Mouse (Mus musculus) midbrain, embryonic 13.5 days (tissue): ENCODE results near the gene Adrm1. TPM values are rescaled to one million over a fixed set of nuclear protein-coding genes. Genes with fewer than 3 reads are reported as not detected.

Experiments used
- ATAC-seq: fragments of 200-750 bp; cut with Nextera tagmentation; 2 replicates; pipeline ENCODE4 v1.8.0; 2017; ENCODE audit warnings: mild to moderate bottlenecking, moderate TSS enrichment, moderate library complexity
- H3K27ac ChIP-seq: fragments of 300-500 bp; sonication (generic); 2 replicates; pipeline ENCODE4 v1.5.1; 2015; ENCODE audit warnings: inconsistent platforms, mild to moderate bottlenecking, moderate library complexity
- H3K27me3 ChIP-seq: fragments of 300-500 bp; sonication (generic); 2 replicates; pipeline ENCODE4 v1.6.1; 2015; ENCODE audit warnings: mild to moderate bottlenecking, inconsistent platforms
- H3K36me3 ChIP-seq: fragments of 300-500 bp; sonication (generic); 2 replicates; pipeline ENCODE4 v1.6.1; 2015; ENCODE audit warnings: mild to moderate bottlenecking, inconsistent platforms
- H3K4me1 ChIP-seq: fragments of 300-500 bp; sonication (generic); replicated peaks from 2 replicates; pipeline ENCODE4 v1.6.1; 2015; ENCODE audit warnings: inconsistent platforms
- H3K4me2 ChIP-seq: fragments of 300-500 bp; sonication (generic); replicated peaks from 2 replicates; pipeline ENCODE4 v1.6.1; 2015; ENCODE audit warnings: moderate library complexity, mild to moderate bottlenecking, inconsistent platforms
- H3K4me3 ChIP-seq: fragments of 300-500 bp; sonication (generic); replicated peaks from 2 replicates; pipeline ENCODE4 v1.5.1; 2015; ENCODE audit warnings: mild to moderate bottlenecking, inconsistent platforms
- H3K9ac ChIP-seq: fragments of 300-500 bp; sonication (generic); replicated peaks from 2 replicates; pipeline ENCODE4 v1.6.1; 2015; ENCODE audit warnings: mild to moderate bottlenecking, inconsistent platforms
- H3K9me3 ChIP-seq: fragments of 300-500 bp; sonication (generic); 2 replicates; pipeline ENCODE4 v1.6.1; 2016; ENCODE audit warnings: mild to moderate bottlenecking, inconsistent platforms
- WGBS: fragments of 180-500 bp; shearing (Covaris S2); methylation state at CpG from one replicate; pipeline ENCODE4 v1.1.7; 2015; 5-methylcytosine and 5-hydroxymethylcytosine counted together
- polyA plus RNA-seq: library from polyadenylated mRNA; unstranded; fragments of >200 nt; fragmentation: Nextera tagmentation; extraction: Ambion mirVana; gene quantifications from 2 replicates; pipeline ENCODE4 v1.2.1, GENCODE M21; 2015

Adrm1 gene
- polyA plus RNA-seq: 213 TPM in 2 replicates

- Histone ChIP-seq H3K36me3 (peaks cover 33% of the 10 kb centered on the region), H3K27ac (peak within 1 kb of the TSS; percentile 94), H3K4me1 (peaks cover 27% of the 10 kb centered on the region), H3K4me2 (peak within 1 kb of the TSS; percentile 100), H3K9me3 (no peaks in the 10 kb centered on the region), H3K4me3 (peak within 1 kb of the TSS; percentile 96), H3K9ac (peak within 1 kb of the TSS; percentile 97), H3K27me3 (no peaks in the 10 kb centered on the region)
- WGBS: 6% methylated on average over 41 of the region's 41 CpGs
- peak; percentile 99 for ATAC-seq
These were observed at the start of gene Adrm1 for GRCm38 (mm10) chr2:180170806-180171521. TSS of gene Adrm1 (plus strand) at chr2:180171485.

GRCm38 (mm10) chr2:180124192-180124591 is 47.1 kb upstream of the Adrm1 start:
- Histone ChIP-seq H3K27me3 (no peaks in the 10 kb centered on the region), H3K9me3 (no peaks in the 10 kb centered on the region), H3K36me3 (peaks cover 7% of the 10 kb centered on the region; the same call in 1 of the 2 replicates), H3K9ac (no peak overlapping the region), H3K4me3 (no peak overlapping the region), H3K27ac (no peak overlapping the region), H3K4me1 (peaks cover 44% of the 10 kb centered on the region), H3K4me2 (no peak overlapping the region)
- WGBS: 90% methylated on average over 2 of the region's 2 CpGs
- ATAC-seq: no peak

GRCm38 (mm10) chr2:180126195-180126594 is 45.1 kb upstream of the Adrm1 start:
- Histone ChIP-seq H3K9me3 (no peaks in the 10 kb centered on the region), H3K9ac (no peak overlapping the region), H3K4me2 (no peak overlapping the region), H3K4me1 (peaks cover 29% of the 10 kb centered on the region), H3K36me3 (peaks cover 7% of the 10 kb centered on the region; the same call in 1 of the 2 replicates), H3K27me3 (no peaks in the 10 kb centered on the region), H3K4me3 (no peak overlapping the region), H3K27ac (no peak overlapping the region)
- no peak for ATAC-seq
- 7% methylated on average over 4 of the region's 4 CpGs for WGBS

GRCm38 (mm10) chr2:180127675-180128074 is 43.6 kb upstream of the Adrm1 start:
- H3K36me3 ChIP-seq: peaks cover 7% of the 10 kb centered on the region; the same call in 1 of the 2 replicates
- no peak for ATAC-seq
- H3K4me1 ChIP-seq: peaks cover 29% of the 10 kb centered on the region
- H3K9ac ChIP-seq: no peak overlapping the region
- H3K9me3 ChIP-seq: no peaks in the 10 kb centered on the region
- 80% methylated on average over 1 of the region's 1 CpGs for WGBS
- H3K27me3 ChIP-seq: no peaks in the 10 kb centered on the region
- no peak overlapping the region for H3K27ac ChIP-seq
- H3K4me2 ChIP-seq: no peak overlapping the region
- no peak overlapping the region for H3K4me3 ChIP-seq

- no peak overlapping the region for H3K9ac ChIP-seq
- H3K4me1 ChIP-seq: no peaks in the 10 kb centered on the region
- peaks cover 6% of the 10 kb centered on the region for H3K36me3 ChIP-seq
- H3K27ac ChIP-seq: no peak overlapping the region
- H3K4me2 ChIP-seq: no peak overlapping the region
- 98% methylated on average over 4 of the region's 4 CpGs for WGBS
- H3K27me3 ChIP-seq: no peaks in the 10 kb centered on the region
- no peak overlapping the region for H3K4me3 ChIP-seq
- no peaks in the 10 kb centered on the region for H3K9me3 ChIP-seq
- ATAC-seq: no peak
These were observed 38.1 kb upstream of the Adrm1 start for GRCm38 (mm10) chr2:180133231-180133630.

GRCm38 (mm10) chr2:180133911-180134310 is 37.4 kb upstream of the Adrm1 start:
- H3K27me3 ChIP-seq: no peaks in the 10 kb centered on the region
- no peak overlapping the region for H3K4me2 ChIP-seq
- H3K36me3 ChIP-seq: peaks cover 13% of the 10 kb centered on the region
- 91% methylated on average over 3 of the region's 3 CpGs for WGBS
- no peak overlapping the region for H3K27ac ChIP-seq
- no peak overlapping the region for H3K9ac ChIP-seq
- no peaks in the 10 kb centered on the region for H3K9me3 ChIP-seq
- H3K4me3 ChIP-seq: no peak overlapping the region
- no peaks in the 10 kb centered on the region for H3K4me1 ChIP-seq
- ATAC-seq: no peak

- no peaks in the 10 kb centered on the region for H3K27me3 ChIP-seq
- H3K9me3 ChIP-seq: no peaks in the 10 kb centered on the region
- H3K4me3 ChIP-seq: no peak overlapping the region
- H3K9ac ChIP-seq: no peak overlapping the region
- H3K4me1 ChIP-seq: no peaks in the 10 kb centered on the region
- no peak overlapping the region for H3K4me2 ChIP-seq
- H3K27ac ChIP-seq: no peak overlapping the region
- peaks cover 27% of the 10 kb centered on the region for H3K36me3 ChIP-seq
- no peak for ATAC-seq
- 91% methylated on average over 5 of the region's 5 CpGs for WGBS
These were observed 35.9 kb upstream of the Adrm1 start for GRCm38 (mm10) chr2:180135414-180135813.

- H3K4me1 ChIP-seq: no peaks in the 10 kb centered on the region
- no peak for ATAC-seq
- H3K27me3 ChIP-seq: no peaks in the 10 kb centered on the region
- WGBS: 91% methylated on average over 2 of the region's 2 CpGs
- no peak overlapping the region for H3K4me2 ChIP-seq
- no peaks in the 10 kb centered on the region for H3K9me3 ChIP-seq
- no peak overlapping the region for H3K9ac ChIP-seq
- H3K4me3 ChIP-seq: no peak overlapping the region
- peaks cover 93% of the 10 kb centered on the region for H3K36me3 ChIP-seq
- H3K27ac ChIP-seq: no peak overlapping the region
These were observed 25.2 kb upstream of the Adrm1 start for GRCm38 (mm10) chr2:180146091-180146490.

GRCm38 (mm10) chr2:180147379-180147778 is 23.9 kb upstream of the Adrm1 start:
- ATAC-seq: no peak
- Histone ChIP-seq H3K36me3 (peaks cover 90% of the 10 kb centered on the region), H3K27me3 (no peaks in the 10 kb centered on the region), H3K9me3 (no peaks in the 10 kb centered on the region), H3K4me1 (no peaks in the 10 kb centered on the region), H3K4me2 (no peak overlapping the region), H3K4me3 (no peak overlapping the region), H3K9ac (no peak overlapping the region), H3K27ac (no peak overlapping the region)
- 84% methylated on average over 6 of the region's 6 CpGs for WGBS

GRCm38 (mm10) chr2:180148551-180148950 is 22.7 kb upstream of the Adrm1 start:
- ATAC-seq: no peak
- no peak overlapping the region for H3K4me3 ChIP-seq
- H3K27ac ChIP-seq: no peak overlapping the region
- H3K4me2 ChIP-seq: no peak overlapping the region
- H3K9ac ChIP-seq: no peak overlapping the region
- no peaks in the 10 kb centered on the region for H3K9me3 ChIP-seq
- H3K4me1 ChIP-seq: no peaks in the 10 kb centered on the region
- WGBS: 88% methylated on average over 9 of the region's 9 CpGs
- H3K36me3 ChIP-seq: peaks cover 94% of the 10 kb centered on the region
- H3K27me3 ChIP-seq: no peaks in the 10 kb centered on the region

GRCm38 (mm10) chr2:180154796-180155195 is 16.5 kb upstream of the Adrm1 start:
- no peak overlapping the region for H3K27ac ChIP-seq
- ATAC-seq: no peak
- WGBS: 70% methylated on average over 3 of the region's 3 CpGs
- no peak overlapping the region for H3K9ac ChIP-seq
- no peak overlapping the region for H3K4me2 ChIP-seq
- H3K9me3 ChIP-seq: no peaks in the 10 kb centered on the region
- H3K4me3 ChIP-seq: no peak overlapping the region
- H3K4me1 ChIP-seq: no peaks in the 10 kb centered on the region
- H3K27me3 ChIP-seq: no peaks in the 10 kb centered on the region
- peaks cover 88% of the 10 kb centered on the region for H3K36me3 ChIP-seq

- no peak for ATAC-seq
- peaks cover 89% of the 10 kb centered on the region for H3K36me3 ChIP-seq
- H3K9ac ChIP-seq: no peak overlapping the region
- H3K4me2 ChIP-seq: no peak overlapping the region
- H3K4me1 ChIP-seq: no peaks in the 10 kb centered on the region
- no peak overlapping the region for H3K4me3 ChIP-seq
- no peak overlapping the region for H3K27ac ChIP-seq
- H3K9me3 ChIP-seq: no peaks in the 10 kb centered on the region
- no peaks in the 10 kb centered on the region for H3K27me3 ChIP-seq
- 91% methylated on average over 3 of the region's 3 CpGs for WGBS
These were observed 12.7 kb upstream of the Adrm1 start for GRCm38 (mm10) chr2:180158627-180159026.

GRCm38 (mm10) chr2:180165855-180166254 is 5.4 kb upstream of the Adrm1 start:
- H3K36me3 ChIP-seq: peaks cover 35% of the 10 kb centered on the region
- no peak overlapping the region for H3K4me2 ChIP-seq
- no peaks in the 10 kb centered on the region for H3K9me3 ChIP-seq
- WGBS: 93% methylated on average over 2 of the region's 2 CpGs
- peaks cover 5% of the 10 kb centered on the region for H3K4me1 ChIP-seq
- H3K4me3 ChIP-seq: no peak overlapping the region
- no peaks in the 10 kb centered on the region for H3K27me3 ChIP-seq
- no peak overlapping the region for H3K9ac ChIP-seq
- H3K27ac ChIP-seq: no peak overlapping the region
- ATAC-seq: no peak
